Mouse (Mus musculus) small intestine, adult 2 months (tissue): Measurements from ENCODE around the gene Krtap27-1.

Source experiments
- CTCF ChIP-seq: fragments of 200-500 bp; IDR thresholded peaks from 2 replicates; pipeline ENCODE4 v1.5.1; 2012; ENCODE audit warnings: low read depth, mild to moderate bottlenecking, control low read depth, inconsistent platforms, low read length, moderate library complexity, mixed read lengths; ENCODE audit not compliant: insufficient replicate concordance, insufficient read length; ENCODE audit errors: extremely low read depth
- POLR2A ChIP-seq: fragments of 200-500 bp; IDR thresholded peaks from 2 replicates; pipeline ENCODE4 v1.6.1; 2012; ENCODE audit warnings: low read depth, mild to moderate bottlenecking, control low read depth, inconsistent platforms, low read length, moderate library complexity

DNA sequence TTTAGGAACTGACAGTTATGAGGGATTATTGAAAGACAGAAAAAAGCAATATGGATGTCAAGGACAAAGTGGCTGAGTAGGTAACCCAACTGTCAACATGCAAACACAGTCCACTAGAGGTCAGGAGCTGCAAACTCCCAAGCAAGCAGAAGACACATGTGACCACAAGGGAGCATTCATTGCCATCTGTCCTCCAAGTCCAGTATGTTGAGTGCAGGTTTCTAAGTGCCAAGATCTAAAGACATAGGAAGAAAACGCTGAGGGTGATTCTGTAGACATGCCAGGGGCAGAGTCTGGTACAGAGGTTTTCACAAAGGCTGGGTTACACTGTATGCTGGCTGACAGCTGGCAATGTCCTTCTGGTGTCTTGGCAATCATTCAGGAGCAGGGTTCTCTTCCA lies 14.0 kb downstream of the Krtap27-1 start:
- TF ChIP-seq CTCF (no peak), POLR2A (no peak)
